Mouse (Mus musculus): Measurements from ENCODE around the gene Gas7. TPM values are rescaled to one million over a fixed set of nuclear protein-coding genes. Genes with fewer than 3 reads are reported as not detected.

Gas7 gene
- polyA plus RNA-seq, 1 experiment from 2014 or later: 53.5 TPM

DNA sequence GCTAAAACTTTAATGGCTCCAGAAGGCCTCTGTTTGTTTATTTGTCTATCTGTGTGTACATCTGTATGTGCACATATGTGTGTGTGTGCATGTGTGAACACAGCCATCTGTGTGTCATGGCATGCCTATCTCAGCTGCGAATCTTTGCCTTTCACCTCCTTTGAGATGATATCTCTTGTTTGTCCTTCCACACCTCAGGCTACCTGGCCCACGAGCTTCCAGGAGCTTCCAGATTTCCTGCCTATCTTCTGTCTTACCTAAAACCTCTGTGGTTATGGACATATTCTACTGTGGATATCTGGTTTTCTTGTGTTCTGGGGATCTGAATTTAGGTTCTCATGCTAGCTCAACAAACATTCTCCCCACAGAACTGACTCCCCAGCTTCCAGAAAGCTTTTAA lies 130.4 kb downstream of the Gas7 start:
- Histone ChIP-seq H3K4me3 (ENCODE audit: low read depth, low read length) (no peak overlapping the region), H3K9me3 (replicated peaks; ENCODE audit: control insufficient read depth, low read length, poor library complexity, severe bottlenecking) (no peaks in the 10 kb centered on the region), H3K9ac (ENCODE audit: low read depth, low read length) (no peak overlapping the region), H3K4me1 (ENCODE audit: control insufficient read depth, insufficient read depth, low read length) (peaks cover 5% of the 10 kb centered on the region), H3K27ac (ENCODE audit: low read length) (no peak overlapping the region), H3K36me3 (ENCODE audit: control insufficient read depth, insufficient read depth, low read length) (no peaks in the 10 kb centered on the region), H3K4me2 (ENCODE audit: low read length) (no peak overlapping the region), H3K27me3 (ENCODE audit: control insufficient read depth, insufficient read depth, low read depth, low read length) (no peaks in the 10 kb centered on the region)
- no peak for ATAC-seq
- 93% methylated on average over 2 of the region's 2 CpGs for WGBS

DNA sequence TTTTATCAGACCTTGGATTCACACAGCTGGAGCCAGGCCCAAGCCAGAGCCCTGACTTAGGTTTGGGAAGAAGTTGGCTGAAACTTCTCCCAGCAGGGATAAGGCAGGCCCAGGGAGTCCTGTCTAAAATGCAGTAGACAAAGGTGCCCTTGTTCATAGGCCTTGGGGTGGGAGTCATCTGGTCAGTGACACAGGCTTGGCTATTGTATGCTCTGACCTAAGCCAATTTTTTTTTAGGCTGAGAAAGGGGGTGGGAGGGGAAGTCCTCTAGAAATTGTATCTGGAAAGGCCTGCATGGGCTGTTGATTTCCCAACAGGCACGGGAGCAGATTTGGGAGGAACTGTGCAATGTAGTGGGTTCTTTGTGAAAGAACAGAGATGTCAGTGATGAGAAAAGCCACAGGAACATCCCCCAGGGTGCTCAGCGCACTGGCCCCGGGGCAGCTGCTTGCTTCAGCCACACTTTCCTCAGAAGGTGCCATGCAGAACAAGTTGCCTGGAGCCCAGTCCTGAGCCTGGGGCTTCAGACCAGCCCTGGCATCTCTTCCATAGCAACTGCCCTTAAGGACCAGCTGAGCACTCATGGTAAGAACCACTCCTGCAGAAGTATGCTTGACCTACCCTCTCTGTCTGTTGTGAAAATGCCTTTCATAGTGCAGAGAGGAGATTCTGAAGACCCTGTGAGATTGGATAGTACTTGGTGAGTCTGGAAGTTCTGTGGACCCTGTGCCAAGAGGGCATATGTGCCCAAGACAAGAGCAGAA lies 131.2 kb downstream of the Gas7 start:
- no peak overlapping the region for H3K4me3 ChIP-seq (ENCODE audit: low read depth, low read length)
- no peak overlapping the region for H3K27ac ChIP-seq (ENCODE audit: low read length)
- no peak for ATAC-seq
- H3K4me2 ChIP-seq (ENCODE audit: low read length): no peak overlapping the region
- 49% methylated on average over 3 of the region's 3 CpGs for WGBS
- H3K9ac ChIP-seq (ENCODE audit: low read depth, low read length): no peak overlapping the region
- H3K9me3 ChIP-seq (replicated peaks; ENCODE audit: control insufficient read depth, low read length, poor library complexity, severe bottlenecking): no peaks in the 10 kb centered on the region
- no peaks in the 10 kb centered on the region for H3K36me3 ChIP-seq (ENCODE audit: control insufficient read depth, insufficient read depth, low read length)
- H3K27me3 ChIP-seq (ENCODE audit: control insufficient read depth, insufficient read depth, low read depth, low read length): no peaks in the 10 kb centered on the region
- peaks cover 5% of the 10 kb centered on the region for H3K4me1 ChIP-seq (ENCODE audit: control insufficient read depth, insufficient read depth, low read length)

DNA sequence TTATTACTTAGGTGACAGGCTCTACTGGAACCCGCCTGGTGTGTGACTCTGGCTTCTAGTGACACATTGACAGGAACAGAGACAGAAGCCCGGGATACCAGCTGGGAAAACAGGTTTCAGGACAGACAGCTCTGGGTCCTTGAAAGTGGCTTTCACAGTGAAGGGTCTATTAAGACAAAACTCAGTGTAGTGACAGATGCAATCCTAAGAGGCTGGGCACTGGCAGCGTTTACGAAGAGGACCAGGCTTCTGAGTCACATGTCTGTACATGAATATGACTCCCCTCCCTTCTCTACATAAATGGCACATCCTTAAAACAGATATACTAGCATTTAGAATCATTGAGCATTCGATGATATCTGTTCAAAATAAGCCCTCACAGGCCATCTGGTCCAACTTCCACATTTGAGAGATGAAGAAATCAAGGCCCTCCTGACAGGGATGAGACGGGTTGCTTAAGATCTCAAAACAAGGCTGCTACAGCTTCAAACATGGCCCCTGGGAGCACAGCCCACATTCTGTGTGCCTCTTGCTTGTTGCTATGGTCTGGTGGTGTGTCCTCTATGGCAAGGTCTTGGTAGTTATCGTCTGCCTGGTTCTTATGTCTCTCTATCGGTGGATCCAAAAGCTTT lies 133.1 kb downstream of the Gas7 start:
- no peaks in the 10 kb centered on the region for H3K9me3 ChIP-seq (replicated peaks; ENCODE audit: control insufficient read depth, low read length, poor library complexity, severe bottlenecking)
- 80% methylated on average over 8 of the region's 8 CpGs for WGBS
- no peaks in the 10 kb centered on the region for H3K27me3 ChIP-seq (ENCODE audit: control insufficient read depth, insufficient read depth, low read depth, low read length)
- H3K4me2 ChIP-seq (ENCODE audit: low read length): no peak overlapping the region
- peak overlapping the region; percentile 43 for H3K27ac ChIP-seq (ENCODE audit: low read length)
- H3K4me1 ChIP-seq (ENCODE audit: control insufficient read depth, insufficient read depth, low read length): peaks cover 5% of the 10 kb centered on the region
- H3K4me3 ChIP-seq (ENCODE audit: low read depth, low read length): no peak overlapping the region
- ATAC-seq: no peak
- no peak overlapping the region for H3K9ac ChIP-seq (ENCODE audit: low read depth, low read length)
- H3K36me3 ChIP-seq (ENCODE audit: control insufficient read depth, insufficient read depth, low read length): no peaks in the 10 kb centered on the region

DNA sequence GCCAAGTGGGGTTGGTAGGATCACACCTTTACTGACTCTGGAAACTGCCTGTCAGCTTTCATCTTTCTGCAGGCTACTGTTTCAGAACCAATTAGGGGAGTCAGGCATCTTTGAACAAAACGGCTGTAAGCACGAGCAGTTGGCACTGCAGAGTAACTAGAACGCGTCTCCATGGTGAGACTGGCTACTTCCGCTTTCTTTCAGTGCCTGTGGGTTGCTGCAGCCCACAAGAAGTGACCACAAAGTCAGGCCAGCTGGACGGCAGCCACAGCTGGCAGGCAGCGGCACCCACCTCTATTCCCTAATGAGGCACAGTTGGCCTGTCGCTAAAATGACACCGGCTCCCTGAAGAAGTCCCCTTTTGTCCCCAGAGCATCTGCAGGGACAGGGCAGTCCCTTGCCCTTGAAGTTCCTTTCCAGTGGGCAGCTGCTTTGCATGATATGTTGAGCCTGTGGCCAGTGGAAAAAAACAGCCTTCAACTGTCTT lies 133.6 kb downstream of the Gas7 start:
- Histone ChIP-seq H3K4me3 (ENCODE audit: low read depth, low read length) (no peak overlapping the region), H3K27ac (ENCODE audit: low read length) (peak overlapping the region; percentile 43), H3K9ac (ENCODE audit: low read depth, low read length) (no peak overlapping the region), H3K4me1 (ENCODE audit: control insufficient read depth, insufficient read depth, low read length) (peaks cover 5% of the 10 kb centered on the region), H3K4me2 (ENCODE audit: low read length) (no peak overlapping the region), H3K36me3 (ENCODE audit: control insufficient read depth, insufficient read depth, low read length) (no peaks in the 10 kb centered on the region), H3K27me3 (ENCODE audit: control insufficient read depth, insufficient read depth, low read depth, low read length) (no peaks in the 10 kb centered on the region), H3K9me3 (replicated peaks; ENCODE audit: control insufficient read depth, low read length, poor library complexity, severe bottlenecking) (no peaks in the 10 kb centered on the region)
- WGBS: 36% methylated on average over 9 of the region's 9 CpGs
- ATAC-seq: peak; percentile 58; the same call in 1 of the 2 replicates

DNA sequence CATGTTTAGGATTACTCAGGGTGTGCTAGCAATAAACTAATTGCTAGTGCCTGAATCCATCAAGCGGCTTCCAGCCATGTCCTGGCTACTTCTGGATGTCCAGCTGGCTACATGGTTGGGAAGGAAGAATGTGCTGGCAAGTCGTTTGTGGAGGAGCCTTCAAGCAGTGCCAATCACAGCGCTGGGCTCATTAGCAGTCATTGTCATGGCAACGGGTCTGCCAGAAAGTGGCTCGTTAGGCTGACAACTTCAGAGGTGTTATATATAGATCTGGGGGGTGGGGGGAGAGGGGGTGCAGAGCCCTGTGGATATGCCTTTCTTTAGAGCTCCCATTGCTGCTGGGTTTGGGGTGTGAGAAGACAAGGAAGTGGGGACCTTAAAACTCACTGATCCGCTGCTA lies 141.0 kb downstream of the Gas7 start:
- H3K36me3 ChIP-seq (ENCODE audit: control insufficient read depth, insufficient read depth, low read length): no peaks in the 10 kb centered on the region
- peak; percentile 78 for ATAC-seq
- peak overlapping the region; percentile 5; the same call in 1 of the 2 replicates for H3K4me3 ChIP-seq (ENCODE audit: low read depth, low read length)
- peak overlapping the region; percentile 29; the same call in 1 of the 2 replicates for H3K4me2 ChIP-seq (ENCODE audit: low read length)
- H3K27ac ChIP-seq (ENCODE audit: low read length): peak overlapping the region; percentile 67
- no peak overlapping the region for H3K9ac ChIP-seq (ENCODE audit: low read depth, low read length)
- 38% methylated on average over 6 of the region's 6 CpGs for WGBS
- H3K4me1 ChIP-seq (ENCODE audit: control insufficient read depth, insufficient read depth, low read length): peaks cover 8% of the 10 kb centered on the region; the same call in 1 of the 2 replicates
- no peaks in the 10 kb centered on the region for H3K27me3 ChIP-seq (ENCODE audit: control insufficient read depth, insufficient read depth, low read depth, low read length)
- H3K9me3 ChIP-seq (replicated peaks; ENCODE audit: control insufficient read depth, low read length, poor library complexity, severe bottlenecking): no peaks in the 10 kb centered on the region

DNA sequence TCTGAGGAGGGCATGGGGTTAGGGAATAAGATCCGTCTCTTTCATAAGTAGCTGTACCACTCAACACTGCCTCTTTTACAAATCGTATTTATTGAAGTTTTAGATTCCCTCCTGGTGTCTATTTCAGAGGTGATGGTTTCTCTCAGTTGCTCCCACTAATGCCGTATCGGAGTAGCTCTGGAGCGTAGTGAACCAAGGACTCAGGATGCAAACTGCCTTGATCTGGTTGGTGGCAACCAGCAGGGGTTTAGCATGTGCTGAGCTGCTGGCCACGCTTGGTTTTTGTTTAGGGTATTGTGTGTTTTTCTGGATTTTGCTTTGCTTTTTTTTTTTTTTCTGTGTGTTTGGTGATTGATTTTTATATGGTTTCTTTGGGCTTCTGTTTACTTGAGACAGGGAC lies 141.6 kb downstream of the Gas7 start:
- Histone ChIP-seq H3K9ac (ENCODE audit: low read depth, low read length) (no peak overlapping the region), H3K27ac (ENCODE audit: low read length) (peak overlapping the region; percentile 67; the same call in 1 of the 2 replicates)

DNA sequence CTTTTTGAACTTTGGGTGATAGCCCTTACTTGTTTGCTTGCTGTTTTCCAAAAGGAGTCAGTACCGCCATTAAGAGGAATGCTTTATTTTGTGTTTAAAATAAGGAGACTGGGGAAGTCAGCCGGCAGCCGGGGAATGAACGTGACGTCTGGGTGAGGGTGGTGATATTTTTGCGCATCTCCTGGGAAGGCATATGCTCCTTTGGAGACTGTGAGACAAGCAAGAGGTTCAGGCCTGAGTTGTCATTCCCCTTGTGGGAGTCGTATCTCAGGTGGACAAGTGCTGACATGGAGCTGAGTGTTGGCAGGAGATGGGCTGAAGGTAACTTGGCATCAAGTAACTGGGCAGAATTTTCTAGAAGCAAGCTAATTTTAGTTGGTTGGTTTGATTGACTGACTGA lies 142.2 kb downstream of the Gas7 start:
- no peaks in the 10 kb centered on the region for H3K27me3 ChIP-seq (ENCODE audit: control insufficient read depth, insufficient read depth, low read depth, low read length)
- no peaks in the 10 kb centered on the region for H3K36me3 ChIP-seq (ENCODE audit: control insufficient read depth, insufficient read depth, low read length)
- no peak overlapping the region for H3K9ac ChIP-seq (ENCODE audit: low read depth, low read length)
- H3K9me3 ChIP-seq (replicated peaks; ENCODE audit: control insufficient read depth, low read length, poor library complexity, severe bottlenecking): no peaks in the 10 kb centered on the region
- H3K4me3 ChIP-seq (ENCODE audit: low read depth, low read length): no peak overlapping the region
- H3K4me2 ChIP-seq (ENCODE audit: low read length): peak overlapping the region; percentile 11; the same call in 1 of the 2 replicates
- ATAC-seq: no peak
- H3K27ac ChIP-seq (ENCODE audit: low read length): no peak overlapping the region
- WGBS: 86% methylated on average over 7 of the region's 7 CpGs
- peaks cover 11% of the 10 kb centered on the region; the same call in 1 of the 2 replicates for H3K4me1 ChIP-seq (ENCODE audit: control insufficient read depth, insufficient read depth, low read length)

More for the DNA sequence above, 141.6 kb downstream of the Gas7 start:
- no peaks in the 10 kb centered on the region for H3K9me3 ChIP-seq (replicated peaks; ENCODE audit: control insufficient read depth, low read length, poor library complexity, severe bottlenecking)
- H3K4me2 ChIP-seq (ENCODE audit: low read length): peak overlapping the region; percentile 29; the same call in 1 of the 2 replicates
- no peak for ATAC-seq
- H3K4me1 ChIP-seq (ENCODE audit: control insufficient read depth, insufficient read depth, low read length): peaks cover 9% of the 10 kb centered on the region; the same call in 1 of the 2 replicates
- WGBS: 77% methylated on average over 6 of the region's 6 CpGs
- H3K4me3 ChIP-seq (ENCODE audit: low read depth, low read length): peak overlapping the region; percentile 5; the same call in 1 of the 2 replicates
- no peaks in the 10 kb centered on the region for H3K36me3 ChIP-seq (ENCODE audit: control insufficient read depth, insufficient read depth, low read length)
- H3K27me3 ChIP-seq (ENCODE audit: control insufficient read depth, insufficient read depth, low read depth, low read length): no peaks in the 10 kb centered on the region

DNA sequence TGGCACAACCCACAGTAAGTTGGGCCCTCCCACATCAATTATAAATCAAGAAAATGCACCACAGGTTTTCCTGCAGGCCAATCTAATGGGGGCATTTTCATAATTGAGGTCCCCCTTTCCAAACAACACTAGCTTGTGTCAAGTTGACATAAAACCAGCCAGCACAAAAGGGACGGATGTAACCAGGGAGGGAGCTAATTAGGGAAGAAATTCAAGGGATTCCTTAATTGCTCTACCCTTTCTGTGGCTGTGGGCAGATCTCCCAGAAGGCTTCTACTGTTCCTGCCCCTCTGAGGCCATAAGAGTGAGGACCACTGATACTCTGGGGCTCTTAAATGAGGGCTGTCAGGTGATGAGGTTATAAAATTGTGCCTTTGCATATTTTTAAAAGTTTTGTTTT lies 143.9 kb downstream of the Gas7 start:
- Histone ChIP-seq H3K36me3 (ENCODE audit: control insufficient read depth, insufficient read depth, low read length) (no peaks in the 10 kb centered on the region), H3K9ac (ENCODE audit: low read depth, low read length) (no peak overlapping the region), H3K27me3 (ENCODE audit: control insufficient read depth, insufficient read depth, low read depth, low read length) (no peaks in the 10 kb centered on the region), H3K4me3 (ENCODE audit: low read depth, low read length) (no peak overlapping the region), H3K4me2 (ENCODE audit: low read length) (no peak overlapping the region), H3K9me3 (replicated peaks; ENCODE audit: control insufficient read depth, low read length, poor library complexity, severe bottlenecking) (no peaks in the 10 kb centered on the region), H3K4me1 (ENCODE audit: control insufficient read depth, insufficient read depth, low read length) (peaks cover 18% of the 10 kb centered on the region), H3K27ac (ENCODE audit: low read length) (no peak overlapping the region)
- ATAC-seq: no peak
- 48% methylated on average over 1 of the region's 1 CpGs for WGBS
